Mouse (Mus musculus): ENCODE measurements around the gene Gins2.

The Gins2 gene

GRCm38 (mm10) chr8:120607885-120608284 is 18.8 kb upstream of the Gins2 start:
- in situ Hi-C loops (cut with MboI; ENCODE audit: unreplicated experiment in 2 of 2), result loop anchor here in 1 of 2 experiments (25.0 kb wide), 1 partner anchor 646 kb away; no protein-coding TSS in a partner anchor

DNA sequence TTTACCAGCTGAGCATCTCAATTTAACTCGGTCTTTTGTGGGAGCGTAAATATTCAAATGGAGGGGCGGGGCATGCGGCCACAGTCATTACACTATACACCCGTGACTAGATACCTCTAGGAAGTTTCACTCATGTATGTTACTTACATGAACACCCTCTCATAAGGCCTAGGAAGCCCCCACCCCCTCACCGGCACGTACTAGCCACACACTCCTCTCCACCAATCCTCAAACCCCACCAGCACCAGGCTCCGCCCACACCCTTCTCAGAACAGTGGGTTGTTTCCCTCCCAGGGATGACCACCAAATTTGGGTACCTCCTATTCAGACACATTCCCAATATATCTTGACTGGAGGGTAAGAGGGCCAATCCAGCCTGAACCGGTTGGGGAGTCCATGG is 18.4 kb upstream of the Gins2 start:
- in situ Hi-C loops (cut with MboI; ENCODE audit: unreplicated experiment in 2 of 2), result loop anchor here in 1 of 2 experiments (25.0 kb wide), 1 partner anchor 645 kb away; no protein-coding TSS in a partner anchor

GRCm38 (mm10) chr8:120602672-120603071 is 13.6 kb upstream of the Gins2 start:
- in situ Hi-C loops (cut with MboI; ENCODE audit: unreplicated experiment in 2 of 2), result loop anchor here in 1 of 2 experiments (25.0 kb wide), 1 partner anchor 640 kb away; no protein-coding TSS in a partner anchor

- in situ Hi-C loops (cut with MboI; ENCODE audit: unreplicated experiment in 2 of 2), result loop anchor here (5.0 to 10.0 kb wide), 3 partner anchors 65 to 195 kb away; no protein-coding TSS in a partner anchor
Measured at GRCm38 (mm10) chr8:120599504-120599903, 10.4 kb upstream of the Gins2 start.

DNA sequence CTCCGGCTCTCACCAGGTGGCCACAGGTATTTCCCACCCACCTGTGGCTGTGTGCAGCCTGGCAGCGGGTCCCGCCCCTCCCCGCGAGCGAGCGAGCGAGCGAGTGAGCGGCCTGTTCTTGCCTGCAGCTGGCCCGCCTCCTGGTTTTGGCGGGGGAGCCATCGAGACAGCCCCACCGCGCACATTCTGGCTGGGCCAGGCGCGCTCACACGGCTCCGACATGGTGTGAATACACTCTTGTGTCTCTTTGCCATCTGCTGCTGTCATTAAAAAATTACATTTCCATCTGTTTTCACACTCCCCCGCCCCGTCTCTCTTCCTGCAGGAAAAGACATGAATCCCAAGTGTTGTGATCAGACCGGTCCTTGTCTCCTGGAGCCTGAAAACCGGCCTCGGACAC is 9.5 kb upstream of the Gins2 start:
- in situ Hi-C loops (cut with MboI; ENCODE audit: unreplicated experiment in 2 of 2), result loop anchor here (5.0 to 10.0 kb wide), 3 partner anchors 64 to 194 kb away; no protein-coding TSS in a partner anchor

- in situ Hi-C loops (cut with MboI; ENCODE audit: unreplicated experiment in 2 of 2), result loop anchor here (5.0 to 10.0 kb wide), 3 partner anchors 61 to 191 kb away; no protein-coding TSS in a partner anchor
Measured at GRCm38 (mm10) chr8:120595963-120596362, 6.9 kb upstream of the Gins2 start.

DNA sequence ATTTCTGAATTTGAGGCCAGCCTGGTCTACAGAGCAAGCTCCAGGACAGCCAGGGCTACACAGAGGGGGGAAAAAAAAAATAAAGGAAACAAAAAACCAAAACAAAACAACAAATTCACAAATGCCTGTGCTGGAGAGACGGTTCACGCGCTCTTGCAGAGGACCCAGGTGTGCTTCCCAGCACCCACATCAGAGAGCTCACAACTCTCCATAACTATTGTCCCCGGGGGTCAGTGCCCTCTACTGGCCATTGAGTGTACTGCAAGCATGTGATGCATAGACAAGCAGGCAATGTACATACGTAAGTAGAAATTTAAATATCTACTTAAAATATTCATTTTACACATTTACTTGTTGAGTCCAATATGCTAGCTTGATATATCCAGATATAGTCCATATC is 5.5 kb upstream of the Gins2 start:
- in situ Hi-C loops (cut with MboI; ENCODE audit: unreplicated experiment in 2 of 2), result loop anchor here in 1 of 2 experiments (10.0 kb wide), 2 partner anchors 60 to 190 kb away; no protein-coding TSS in a partner anchor

DNA sequence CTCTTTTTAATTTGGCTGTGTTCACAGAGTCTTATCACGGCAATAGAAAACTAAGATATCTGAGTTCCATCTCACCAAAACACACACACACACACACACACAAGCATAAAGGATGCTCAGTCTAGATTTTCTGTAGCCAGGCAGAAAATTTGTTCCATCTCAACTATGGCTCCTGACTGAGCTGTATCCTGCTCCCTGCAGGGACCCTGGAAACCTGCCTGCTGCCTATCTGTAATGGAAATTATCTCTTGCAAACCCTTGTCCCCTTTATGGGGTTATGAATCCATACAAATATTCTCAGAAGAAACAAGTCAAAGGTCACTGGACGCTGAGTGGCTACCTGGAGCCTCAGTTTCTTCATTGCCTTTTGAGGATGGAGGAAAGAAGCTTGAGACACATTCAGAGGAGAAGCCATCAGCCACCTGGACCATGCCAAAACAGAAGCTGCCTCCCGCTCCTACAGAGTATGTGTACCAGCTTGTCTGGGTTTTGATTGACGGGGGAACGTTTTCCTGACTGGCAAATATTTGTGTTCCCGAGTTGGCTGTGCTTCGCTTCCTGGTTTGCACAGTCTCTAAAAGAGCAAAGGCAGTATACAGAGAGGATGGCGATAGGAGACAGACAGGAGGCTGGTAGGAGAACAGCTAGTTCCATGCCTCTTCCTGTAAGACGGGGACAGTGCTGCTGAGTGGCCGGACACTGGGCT is 2.6 kb upstream of the Gins2 start:
- in situ Hi-C loops (cut with MboI; ENCODE audit: unreplicated experiment in 2 of 2), result loop anchor here in 1 of 2 experiments (10.0 kb wide), 2 partner anchors 57 to 187 kb away; no protein-coding TSS in a partner anchor

DNA sequence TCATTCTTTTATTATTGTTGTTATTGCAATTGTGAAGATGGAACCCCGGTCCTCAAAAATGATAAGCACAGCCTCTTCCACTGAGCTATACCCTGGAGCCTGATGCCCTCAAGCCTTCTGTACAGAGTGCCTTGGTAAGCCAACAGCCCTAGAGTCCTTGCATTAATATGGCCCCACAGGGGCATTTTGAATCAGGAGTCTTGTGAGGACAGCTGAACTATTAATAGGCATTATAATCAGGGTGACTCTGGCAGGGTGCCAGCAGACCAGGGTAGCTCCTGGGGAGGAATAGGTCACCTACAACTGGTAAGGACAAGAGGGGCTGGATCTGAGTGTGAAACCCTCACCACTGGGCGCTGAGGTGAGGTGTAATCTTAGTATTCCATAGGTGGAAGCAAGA is 817 bp upstream of the Gins2 start:
- in situ Hi-C loops (cut with MboI; ENCODE audit: unreplicated experiment in 2 of 2), result loop anchor here in 1 of 2 experiments (10.0 kb wide), 2 partner anchors 55 to 185 kb away; no protein-coding TSS in a partner anchor

- in situ Hi-C loops (cut with MboI; ENCODE audit: unreplicated experiment in 2 of 2), result no loop called here
Measured at GRCm38 (mm10) chr8:120585521-120585920, 3.6 kb downstream of the Gins2 start.

DNA sequence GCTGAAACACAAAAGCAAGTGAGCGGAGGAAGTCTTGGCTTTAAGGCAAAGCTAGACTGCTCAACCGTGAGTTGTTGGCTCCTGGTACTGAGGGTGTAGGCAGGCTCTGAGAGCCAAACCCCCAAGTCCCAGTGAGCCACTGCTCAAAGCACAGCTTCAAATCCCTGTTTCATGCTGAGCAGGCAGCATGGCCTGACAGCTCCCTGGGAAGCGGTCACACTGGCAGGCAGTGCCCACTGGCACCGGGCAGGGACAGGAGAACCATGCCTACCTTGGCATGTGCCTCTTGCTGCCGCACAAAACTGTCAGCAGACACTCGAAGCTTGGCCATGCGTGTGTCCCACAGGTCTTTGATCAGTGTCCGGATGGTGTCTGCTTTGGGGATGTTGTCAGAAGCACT is 7.3 kb downstream of the Gins2 start:
- in situ Hi-C loops (cut with MboI; ENCODE audit: unreplicated experiment in 2 of 2), result no loop called here

- in situ Hi-C loops (cut with MboI; ENCODE audit: unreplicated experiment in 2 of 2), result no loop called here
Measured at GRCm38 (mm10) chr8:120581329-120581728, 7.8 kb downstream of the Gins2 start.

DNA sequence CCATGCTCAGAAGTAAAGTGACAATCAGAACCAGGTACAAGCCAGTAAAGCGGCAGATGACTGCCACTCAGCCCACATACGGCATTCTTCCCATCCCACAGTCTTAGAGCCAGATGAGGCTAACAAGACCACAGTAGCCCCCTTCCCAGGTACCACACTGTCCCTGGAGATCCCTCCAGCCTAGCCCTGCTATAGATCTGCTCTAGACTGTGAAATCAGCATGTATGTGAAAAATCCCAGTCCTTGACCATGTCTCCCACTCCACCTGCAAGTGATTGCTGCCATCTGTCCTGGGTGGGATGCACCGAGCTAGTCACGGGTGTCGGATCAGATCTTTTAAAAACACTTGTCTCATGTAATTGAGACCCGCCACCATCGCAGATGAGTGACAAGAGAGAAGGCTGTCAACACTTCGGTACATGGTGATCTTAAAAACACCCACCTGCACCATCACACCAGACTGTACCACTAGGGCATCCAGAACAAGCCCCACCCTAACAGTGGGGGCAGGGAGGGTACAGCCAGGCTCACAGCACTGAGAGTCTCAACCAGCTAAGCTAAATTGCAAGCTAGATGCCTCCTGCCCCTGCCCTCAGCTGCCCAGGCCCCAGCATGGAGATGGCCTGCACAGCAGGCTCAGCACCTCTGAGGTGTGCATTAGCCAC is 8.6 kb downstream of the Gins2 start:
- in situ Hi-C loops (cut with MboI; ENCODE audit: unreplicated experiment in 2 of 2), result no loop called here

- in situ Hi-C loops (cut with MboI; ENCODE audit: unreplicated experiment in 2 of 2), result loop anchor here in 1 of 2 experiments (5.0 kb wide), 1 partner anchor 91 kb away; no protein-coding TSS in a partner anchor
Measured at GRCm38 (mm10) chr8:120577821-120578220, 11.3 kb downstream of the Gins2 start.

DNA sequence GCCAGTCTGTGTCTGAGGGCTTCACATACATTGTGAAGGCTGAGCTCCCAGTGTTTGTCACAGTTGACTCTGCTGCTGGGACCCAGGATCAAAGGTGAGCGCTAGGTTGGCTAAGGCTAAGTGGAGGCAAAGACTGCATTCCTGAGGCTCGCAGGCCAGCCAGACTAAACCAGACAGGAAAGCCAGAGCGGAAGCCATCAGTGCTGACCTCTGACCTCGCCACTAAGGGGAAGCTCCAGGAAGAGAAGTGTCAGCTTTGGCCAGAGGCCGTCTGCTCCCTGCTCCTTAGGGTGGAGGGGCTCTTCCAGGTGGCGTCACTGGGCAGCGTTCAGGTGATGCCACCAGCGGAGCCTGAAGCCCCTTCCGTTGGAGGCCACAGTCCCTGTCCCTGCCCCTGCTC is 13.3 kb downstream of the Gins2 start:
- in situ Hi-C loops (cut with MboI; ENCODE audit: unreplicated experiment in 2 of 2), result loop anchor here in 1 of 2 experiments (5.0 kb wide), 1 partner anchor 88 kb away; no protein-coding TSS in a partner anchor

DNA sequence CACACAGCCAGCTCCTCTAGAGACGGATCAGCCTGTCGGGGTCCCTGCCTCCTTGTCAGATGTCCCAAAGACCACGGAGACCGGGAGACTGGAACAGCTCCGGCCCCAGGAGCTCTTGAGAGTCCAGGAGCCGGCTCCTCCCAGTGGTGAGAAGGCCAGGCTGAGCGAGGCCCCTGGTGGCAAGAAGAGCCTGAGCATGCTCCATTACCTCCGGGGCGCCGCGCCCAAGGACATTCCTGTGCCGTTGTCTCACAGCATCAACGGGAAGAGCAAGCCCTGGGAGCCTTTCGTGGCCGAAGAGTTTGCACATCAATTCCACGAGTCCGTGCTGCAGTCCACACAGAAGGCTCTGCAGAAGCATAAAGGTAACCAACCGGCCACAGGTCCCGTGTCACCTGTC is 14.2 kb downstream of the Gins2 start:
- in situ Hi-C loops (cut with MboI; ENCODE audit: unreplicated experiment in 2 of 2), result loop anchor here (5.0 kb wide), 2 partner anchors 38 to 88 kb away; no protein-coding TSS in a partner anchor

GRCm38 (mm10) chr8:120573866-120574265 is 15.2 kb downstream of the Gins2 start:
- in situ Hi-C loops (cut with MboI; ENCODE audit: unreplicated experiment in 2 of 2), result loop anchor here (5.0 kb wide), 1 partner anchor 37 kb away; no protein-coding TSS in a partner anchor

GRCm38 (mm10) chr8:120572534-120572933 is 16.6 kb downstream of the Gins2 start:
- in situ Hi-C loops (cut with MboI; ENCODE audit: unreplicated experiment in 2 of 2), result loop anchor here (5.0 kb wide), 1 partner anchor 35 kb away; no protein-coding TSS in a partner anchor

GRCm38 (mm10) chr8:120571561-120571960 is 17.5 kb downstream of the Gins2 start:
- in situ Hi-C loops (cut with MboI; ENCODE audit: unreplicated experiment in 2 of 2), result loop anchor here (5.0 kb wide), 1 partner anchor 34 kb away; no protein-coding TSS in a partner anchor

DNA sequence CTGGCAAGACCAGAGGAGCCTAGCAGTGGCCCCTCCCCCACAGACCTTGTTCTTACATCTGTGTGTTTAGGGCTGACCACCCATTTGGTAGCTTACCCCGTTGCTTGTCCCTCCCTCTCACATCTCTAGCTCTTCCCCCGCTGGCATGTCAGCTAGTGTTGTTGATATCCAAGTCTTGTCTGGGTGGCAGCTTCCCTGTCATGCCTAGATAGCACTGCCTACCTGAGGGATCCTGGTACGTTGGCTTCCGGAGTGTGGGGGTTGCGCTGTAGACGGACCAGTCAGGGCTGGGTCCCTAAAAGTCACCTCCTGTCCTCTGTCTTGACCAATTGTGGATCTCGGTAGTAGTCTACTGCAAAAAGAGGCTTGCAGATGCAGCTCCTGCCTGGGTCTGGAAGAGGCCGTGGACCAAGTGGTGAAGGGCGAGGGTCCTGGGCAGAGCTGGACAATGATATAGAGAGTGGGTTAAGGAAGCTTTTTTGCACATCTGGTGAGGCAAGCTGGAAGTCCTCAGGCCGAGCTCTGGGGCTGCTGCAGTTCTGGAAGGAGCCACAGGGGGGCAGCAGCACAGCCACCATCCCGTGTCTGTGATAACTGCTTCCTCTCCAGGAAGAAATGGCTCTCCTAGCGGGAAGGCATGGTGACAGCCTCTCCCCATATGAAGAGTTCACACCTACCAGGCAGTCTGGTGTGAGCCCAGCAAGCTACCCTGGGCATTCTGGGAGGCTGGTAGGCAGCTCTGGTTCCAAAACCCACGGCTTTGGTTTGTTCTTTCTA is 19.0 kb downstream of the Gins2 start:
- in situ Hi-C loops (cut with MboI; ENCODE audit: unreplicated experiment in 2 of 2), result loop anchor here (5.0 kb wide), 1 partner anchor 33 kb away; no protein-coding TSS in a partner anchor

Measured in v-Abl transformed pro-B cells (cell line).